Mouse (Mus musculus) c-Kit-positive CD71-positive TER-119-positive erythroid progenitor cells, embryonic 14.5 days (primary cell): ENCODE results near the gene Med12.
A peak's percentile ranks its signal among the peaks of the same experiment; 100 is the strongest.
"Not testable (repeated sequence)": the region's sequence is repeated elsewhere in the genome, so short reads cannot be mapped to it uniquely, and the experiment has no call there.

Experiments used
- DNase-seq: peaks from one replicate; pipeline ENCODE4 v3.0.0-alpha.2; 2013; ENCODE audit warnings: low spot score

Med12 gene

GRCm38 (mm10) chrX:101299473-101300426, 25.9 kb downstream of the Med12 start:
- no peak for DNase-seq

GRCm38 (mm10) chrX:101300427-101301030, 26.7 kb downstream of the Med12 start:
- no peak for DNase-seq

- no peak for DNase-seq
These were observed 27.8 kb downstream of the Med12 start for GRCm38 (mm10) chrX:101301654-101302053.

GRCm38 (mm10) chrX:101304646-101305045, 30.8 kb downstream of the Med12 start:
- DNase-seq, result no peak

GRCm38 (mm10) chrX:101309299-101309698, 35.5 kb downstream of the Med12 start:
- DNase-seq, result no peak

- no peak for DNase-seq
These were observed 40.0 kb downstream of the Med12 start for GRCm38 (mm10) chrX:101313625-101314359.

- no peak for DNase-seq
These were observed 45.9 kb downstream of the Med12 start for GRCm38 (mm10) chrX:101319775-101320174.

- DNase-seq, result no peak
These were observed 52.4 kb downstream of the Med12 start for GRCm38 (mm10) chrX:101325989-101326899.

GRCm38 (mm10) chrX:101329372-101330028, 55.7 kb downstream of the Med12 start:
- peak; percentile 50 for DNase-seq

- no peak for DNase-seq
These were observed 58.2 kb downstream of the Med12 start for GRCm38 (mm10) chrX:101332031-101332374.

GRCm38 (mm10) chrX:101332375-101333211, 58.8 kb downstream of the Med12 start:
- peak; percentile 90 for DNase-seq

GRCm38 (mm10) chrX:101334606-101335005, 60.8 kb downstream of the Med12 start:
- DNase-seq, result no peak

GRCm38 (mm10) chrX:101338666-101339065, 64.8 kb downstream of the Med12 start:
- no peak for DNase-seq

- not testable (repeated sequence) for DNase-seq
These were observed 69.0 kb downstream of the Med12 start for GRCm38 (mm10) chrX:101342837-101343236.

- DNase-seq, result no peak
These were observed 71.6 kb downstream of the Med12 start for GRCm38 (mm10) chrX:101345456-101345855.

- no peak for DNase-seq
These were observed 72.6 kb downstream of the Med12 start for GRCm38 (mm10) chrX:101346475-101346874.
